Mouse (Mus musculus): Measurements from ENCODE around the gene Smarca2. TPM values are rescaled to one million over a fixed set of nuclear protein-coding genes. Genes with fewer than 3 reads are reported as not detected.
A peak's percentile ranks its signal among the peaks of the same experiment; 100 is the strongest.

Smarca2 gene
- total RNA-seq, 2 experiments from 2014 or later, result 211 to 223 TPM

GRCm38 (mm10) chr19:26746290-26746689 is 141.4 kb downstream of the Smarca2 start:
- no peak for DNase-seq (ENCODE audit: low spot score in 2 of 2)

GRCm38 (mm10) chr19:26746709-26747467 is 142.0 kb downstream of the Smarca2 start:
- no peak for DNase-seq (ENCODE audit: low spot score in 2 of 2)

- DNase-seq (ENCODE audit: low spot score in 2 of 2), result peak; percentile 56 to 71
Observed at GRCm38 (mm10) chr19:26747571-26748539, 143.0 kb downstream of the Smarca2 start.

- no peak for DNase-seq (ENCODE audit: low spot score in 2 of 2)
Observed at GRCm38 (mm10) chr19:26748676-26749075, 143.8 kb downstream of the Smarca2 start.

- DNase-seq (ENCODE audit: low spot score in 2 of 2), result peak in 1 of 2 experiments; percentile 60
Observed at GRCm38 (mm10) chr19:26749427-26750137, 144.7 kb downstream of the Smarca2 start.

GRCm38 (mm10) chr19:26752611-26753163 is 147.8 kb downstream of the Smarca2 start:
- no peak for DNase-seq (ENCODE audit: low spot score in 2 of 2)

GRCm38 (mm10) chr19:26753266-26753872 is 148.5 kb downstream of the Smarca2 start:
- DNase-seq (ENCODE audit: low spot score in 2 of 2), result no peak

GRCm38 (mm10) chr19:26754016-26754794 is 149.4 kb downstream of the Smarca2 start:
- DNase-seq (ENCODE audit: low spot score in 2 of 2), result no peak

- DNase-seq (ENCODE audit: low spot score in 2 of 2), result no peak
Observed at GRCm38 (mm10) chr19:26755991-26756390, 151.1 kb downstream of the Smarca2 start.

GRCm38 (mm10) chr19:26756399-26756798 is 151.5 kb downstream of the Smarca2 start:
- DNase-seq (ENCODE audit: low spot score in 2 of 2), result no peak

GRCm38 (mm10) chr19:26758156-26758555 is 153.3 kb downstream of the Smarca2 start:
- DNase-seq (ENCODE audit: low spot score in 2 of 2), result peak in 1 of 2 experiments; percentile 32

GRCm38 (mm10) chr19:26758620-26759019 is 153.8 kb downstream of the Smarca2 start:
- DNase-seq (ENCODE audit: low spot score in 2 of 2), result no peak

GRCm38 (mm10) chr19:26759295-26759694 is 154.4 kb downstream of the Smarca2 start:
- no peak for DNase-seq (ENCODE audit: low spot score in 2 of 2)

GRCm38 (mm10) chr19:26761257-26761656 is 156.4 kb downstream of the Smarca2 start:
- no peak for DNase-seq (ENCODE audit: low spot score in 2 of 2)

- DNase-seq (ENCODE audit: low spot score in 2 of 2), result no peak
Observed at GRCm38 (mm10) chr19:26765483-26765882, 160.6 kb downstream of the Smarca2 start.

- no peak for DNase-seq (ENCODE audit: low spot score in 2 of 2)
Observed at GRCm38 (mm10) chr19:26767454-26767853, 162.6 kb downstream of the Smarca2 start.

GRCm38 (mm10) chr19:26767941-26768340 is 163.1 kb downstream of the Smarca2 start:
- no peak for DNase-seq (ENCODE audit: low spot score in 2 of 2)

GRCm38 (mm10) chr19:26768846-26769245 is 164.0 kb downstream of the Smarca2 start:
- no peak for DNase-seq (ENCODE audit: low spot score in 2 of 2)

GRCm38 (mm10) chr19:26769609-26770500 is 165.0 kb downstream of the Smarca2 start:
- peak in 1 of 2 experiments; percentile 72 for DNase-seq (ENCODE audit: low spot score in 2 of 2)

Data from layer of hippocampus, adult 18-20 months (tissue).